Mouse (Mus musculus) left cerebral cortex, adult 8-10 months (tissue): ENCODE results near the gene Enam. TPM values are rescaled to one million over a fixed set of nuclear protein-coding genes. Genes with fewer than 3 reads are reported as not detected.
"Not testable (repeated sequence)": the region's sequence is repeated elsewhere in the genome, so short reads cannot be mapped to it uniquely, and the experiment has no call there.

Experiments used
- DNase-seq, 2 experiments: peaks; one replicate each; pipeline ENCODE4 v3.0.0; 2022; ENCODE audit warnings: low spot score in 2 of 2
- total RNA-seq, 4 experiments: library from RNA; stranded (reverse); gene quantifications; 2 replicates each; pipeline ENCODE4 v1.2.4; 2022

Enam gene
- total RNA-seq, result not detected

- no peak for DNase-seq
These were observed at the start of gene Enam for GRCm38 (mm10) chr5:88487675-88488074. Enam (plus strand) TSS chr5:88487975.

GRCm38 (mm10) chr5:88455691-88456090 lies 32.1 kb upstream of the Enam start, which contains the start of gene Ambn:
Ambn (plus strand) TSS chr5:88455991.
- DNase-seq, result no peak

GRCm38 (mm10) chr5:88467471-88467870 lies 20.3 kb upstream of the Enam start:
- DNase-seq, result no peak

- no peak for DNase-seq
These were observed 18.7 kb upstream of the Enam start for GRCm38 (mm10) chr5:88468807-88469704.

- no peak for DNase-seq
These were observed 1.2 kb downstream of the Enam start for GRCm38 (mm10) chr5:88489004-88489403.

GRCm38 (mm10) chr5:88491111-88491510 lies 3.3 kb downstream of the Enam start:
- DNase-seq, result no peak

- no peak for DNase-seq
These were observed 12.0 kb downstream of the Enam start for GRCm38 (mm10) chr5:88499781-88500180.

- no peak for DNase-seq
These were observed 20.8 kb downstream of the Enam start for GRCm38 (mm10) chr5:88508555-88508954.

- no peak for DNase-seq
These were observed 21.2 kb downstream of the Enam start for GRCm38 (mm10) chr5:88508990-88509389.

GRCm38 (mm10) chr5:88519232-88519631 lies 31.5 kb downstream of the Enam start:
- DNase-seq, result no peak

GRCm38 (mm10) chr5:88527657-88528056 lies 39.9 kb downstream of the Enam start, which contains the start of gene Jchain:
Jchain (minus strand) TSS chr5:88527891.
- no peak for DNase-seq

GRCm38 (mm10) chr5:88530908-88531307 lies 43.1 kb downstream of the Enam start:
- DNase-seq, result no peak

- DNase-seq, result no peak
These were observed 46.9 kb downstream of the Enam start for GRCm38 (mm10) chr5:88534697-88535096.

GRCm38 (mm10) chr5:88540845-88541244 lies 53.1 kb downstream of the Enam start:
- no peak for DNase-seq

- DNase-seq, result no peak
These were observed 55.0 kb downstream of the Enam start for GRCm38 (mm10) chr5:88542651-88543282.

GRCm38 (mm10) chr5:88544411-88544810 lies 56.6 kb downstream of the Enam start:
- not testable (repeated sequence) for DNase-seq

- no peak for DNase-seq
These were observed 57.8 kb downstream of the Enam start for GRCm38 (mm10) chr5:88545536-88545935.

- no peak for DNase-seq
These were observed 65.7 kb downstream of the Enam start for GRCm38 (mm10) chr5:88553271-88554085.

GRCm38 (mm10) chr5:88554086-88554886 lies 66.5 kb downstream of the Enam start, which contains the start of gene Utp3:
Utp3 (plus strand) TSS chr5:88554462.
- DNase-seq, result peak; percentile 89 to 94
